In the genomic region with DNA sequence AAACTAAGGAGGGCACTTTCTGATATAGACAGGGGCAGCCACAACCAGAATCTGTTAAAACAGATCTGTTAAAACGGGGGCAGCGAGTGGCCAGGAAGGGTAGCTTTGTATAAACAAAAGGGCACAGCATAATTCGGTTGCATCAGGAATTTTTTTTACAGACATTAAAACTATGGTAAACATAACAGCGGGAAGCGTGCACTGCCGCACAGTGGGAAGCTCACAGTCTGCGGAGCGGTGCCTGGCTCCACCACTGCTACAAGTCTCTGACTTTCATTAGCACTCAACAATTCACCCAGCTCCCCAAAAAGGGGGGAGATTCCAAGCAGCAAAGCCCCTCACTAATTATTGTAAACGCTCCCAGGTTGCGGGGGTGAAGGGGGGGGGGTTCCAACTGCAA, we compare ENCODE assay signal across 11 mouse cellular contexts.
DNase-seq lines count a peak whose midpoint lies in the region; ATAC-seq lines count a peak whose summit lies in the region.
"Had no signal": no experiment of that assay in that cellular context is flagged by ENCODE, and none has a peak within 500 bp of the region (broad histone marks: within the 10 kb centered on the region; RNA-seq: fewer than 3 reads in every experiment).

No protein-coding gene starts in this region.

- peak overlapping the region; percentile 6 for H3K4me3 ChIP-seq in heart, embryonic 16.5 days (ENCODE audit: low read length)
- no peak overlapping the region for H3K4me3 ChIP-seq in hindbrain, embryonic 12.5 days
- H3K4me3 ChIP-seq in midbrain, embryonic 15.5 days: no peak overlapping the region

- H3K9ac ChIP-seq in heart, embryonic 16.5 days (ENCODE audit: low read length): no peak overlapping the region
- H3K9ac ChIP-seq in hindbrain, embryonic 12.5 days: no peak overlapping the region
- H3K9ac ChIP-seq in midbrain, embryonic 15.5 days: no peak overlapping the region

- H3K9me3 ChIP-seq in heart, embryonic 16.5 days (replicated peaks; ENCODE audit: control insufficient read depth, low read length): no peaks in the 10 kb centered on the region
- H3K9me3 ChIP-seq in hindbrain, embryonic 12.5 days (replicated peaks): no peaks in the 10 kb centered on the region
- no peaks in the 10 kb centered on the region for H3K9me3 ChIP-seq in midbrain, embryonic 15.5 days

- no peak for ATAC-seq in heart, embryonic 16.5 days (replicated peaks; ENCODE audit: extremely low read depth, insufficient read depth, low FRiP score)
- ATAC-seq in hindbrain, embryonic 12.5 days (ENCODE audit: low FRiP score): peak; percentile 54
- ATAC-seq in midbrain, embryonic 15.5 days (replicated peaks): peak; percentile 65; the same call in 1 of the 2 replicates
- no peak for ATAC-seq in granulocyte monocyte progenitor cell, adult 5-6 weeks (replicated peaks; ENCODE audit: poor library complexity, severe bottlenecking)
- ATAC-seq: inflammation-experienced regulatory T-cells, adult 6 months had no signal

- no peaks in the 10 kb centered on the region; the same call in 1 of the 2 replicates for H3K4me1 ChIP-seq in heart, embryonic 16.5 days (ENCODE audit: control insufficient read depth, insufficient read depth, low read length)
- peaks cover 9% of the 10 kb centered on the region; the same call in 1 of the 2 replicates for H3K4me1 ChIP-seq in hindbrain, embryonic 12.5 days
- peaks cover 9% of the 10 kb centered on the region; the same call in 1 of the 2 replicates for H3K4me1 ChIP-seq in midbrain, embryonic 15.5 days

- no peak for DNase-seq in heart, adult 9 months (ENCODE audit: low spot score in 2 of 2)
- DNase-seq in embryo, embryonic 9.5 days (ENCODE audit: extremely low spot score): peak; percentile 40
- no peak for DNase-seq in adipocyte (ENCODE audit: low spot score)
- no peak for DNase-seq in urinary bladder, postnatal 10 days (ENCODE audit: low spot score)
- DNase-seq: adrenal gland, adult 2 months; lung, adult 2 months had no signal

- H3K4me2 ChIP-seq in heart, embryonic 16.5 days (ENCODE audit: low read depth, low read length): peak overlapping the region; percentile 48
- H3K4me2 ChIP-seq in hindbrain, embryonic 12.5 days (replicated peaks): peak overlapping the region; percentile 44
- peak overlapping the region; percentile 33 for H3K4me2 ChIP-seq in midbrain, embryonic 15.5 days

- H3K36me3 ChIP-seq in heart, embryonic 16.5 days (ENCODE audit: control insufficient read depth, insufficient read depth): no peaks in the 10 kb centered on the region
- no peaks in the 10 kb centered on the region for H3K36me3 ChIP-seq in hindbrain, embryonic 12.5 days
- no peaks in the 10 kb centered on the region for H3K36me3 ChIP-seq in midbrain, embryonic 15.5 days (replicated peaks)

- no peaks in the 10 kb centered on the region for H3K27me3 ChIP-seq in heart, embryonic 16.5 days (ENCODE audit: control insufficient read depth, insufficient read depth, low read length)
- no peaks in the 10 kb centered on the region for H3K27me3 ChIP-seq in hindbrain, embryonic 12.5 days
- H3K27me3 ChIP-seq in midbrain, embryonic 15.5 days (replicated peaks): no peaks in the 10 kb centered on the region

- no peak overlapping the region for H3K27ac ChIP-seq in heart, embryonic 16.5 days (ENCODE audit: low read length)
- no peak overlapping the region for H3K27ac ChIP-seq in hindbrain, embryonic 12.5 days
- H3K27ac ChIP-seq in midbrain, embryonic 15.5 days: no peak overlapping the region

- 25% methylated on average over 10 of the region's 10 CpGs for WGBS in heart, embryonic 16.5 days
- 3% methylated on average over 10 of the region's 10 CpGs for WGBS in hindbrain, embryonic 12.5 days
- 10% methylated on average over 10 of the region's 10 CpGs for WGBS in midbrain, embryonic 15.5 days

Comparison
In these comparisons a context has a peak if more than half of its experiments do, and no peak if none do; other contexts are left out.
1. ATAC-seq: peak in hindbrain, embryonic 12.5 days (single experiment) and midbrain, embryonic 15.5 days (single experiment); none in heart, embryonic 16.5 days (single experiment) and granulocyte monocyte progenitor cell, adult 5-6 weeks (single experiment).
2. Peak in every context shown above with its lines, with median percentiles within 50 percentile points of each other: H3K4me2 ChIP-seq.